Mouse (Mus musculus): ENCODE measurements around the gene Dennd6b.

Dennd6b gene

DNA sequence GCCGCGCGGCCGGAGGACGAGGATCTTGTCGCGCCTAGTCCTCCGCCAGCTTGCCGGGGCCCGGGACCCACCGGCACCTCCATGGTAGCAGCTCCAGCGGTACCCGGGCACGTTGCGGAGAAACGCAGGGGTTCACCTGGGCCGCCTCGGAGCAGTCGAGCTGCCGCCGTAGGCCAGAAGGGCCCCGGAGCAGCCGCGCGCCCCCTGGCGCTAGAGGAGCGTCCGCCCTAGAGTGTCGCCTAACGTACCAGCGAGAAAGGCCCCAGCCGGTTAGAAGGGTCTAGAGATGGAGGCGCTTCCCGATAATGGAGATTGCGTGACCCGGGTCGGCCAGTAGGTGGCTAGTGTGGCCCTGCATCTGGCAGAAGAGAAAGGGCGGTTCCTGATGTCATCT, at the start of gene Dennd6b:
Gene Dennd6b, minus strand, starts transcription at position 184 of the 394 bp plus-strand sequence.
- DNase-seq (ENCODE audit: extremely low spot score, low read depth, low spot score) = peak; percentile 85

DNA sequence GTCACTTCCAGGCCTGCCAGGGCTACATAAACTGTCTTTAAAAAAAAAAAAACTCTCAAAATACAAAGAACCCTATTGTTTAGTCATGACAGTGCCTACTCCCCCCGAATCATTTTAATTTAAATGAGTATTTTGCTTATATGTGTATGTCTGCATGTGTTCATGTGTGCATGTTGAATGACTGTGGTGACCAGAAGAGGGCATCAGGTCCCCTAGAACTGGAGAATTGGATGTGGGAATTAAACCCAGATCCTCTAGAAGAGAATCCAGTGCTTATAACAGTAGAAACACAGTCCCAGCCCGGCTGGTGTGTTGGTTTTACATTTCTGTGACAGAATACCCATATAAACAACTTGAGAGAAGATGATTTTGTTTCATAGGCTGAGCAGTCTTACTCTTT, 44.7 kb upstream of the Dennd6b start:
- DNase-seq (ENCODE audit: extremely low spot score, low read depth, low spot score) = no peak

DNA sequence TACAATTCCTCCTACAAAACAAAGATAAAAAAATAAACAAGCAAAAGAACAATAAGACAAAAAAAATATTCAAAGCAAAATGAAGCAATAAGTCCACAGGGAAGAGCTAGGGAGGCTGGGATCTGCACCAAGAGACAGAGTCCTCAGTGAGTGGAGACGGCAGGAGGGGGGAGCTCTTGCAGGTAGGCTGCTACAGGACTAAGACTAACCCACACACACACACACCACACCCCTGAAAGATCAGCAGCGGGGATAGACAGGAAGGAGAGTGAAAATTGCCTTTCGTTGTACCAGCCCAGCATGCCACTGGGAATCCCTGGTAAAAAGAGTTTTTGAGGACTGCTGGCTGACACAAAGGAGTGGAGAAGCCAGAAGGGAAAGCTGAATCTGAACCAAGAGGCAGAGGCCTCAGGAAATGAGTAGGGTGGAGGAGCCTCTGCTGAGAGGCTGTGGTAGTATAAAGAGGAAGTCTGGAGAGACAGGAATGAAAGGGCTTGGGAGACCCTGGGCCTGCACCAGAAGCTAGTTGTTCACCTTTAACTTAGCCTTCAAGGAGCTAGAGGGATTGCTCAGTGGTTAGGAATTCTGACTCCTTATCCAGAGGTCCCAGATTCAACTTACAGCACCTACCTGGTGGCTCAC, 43.6 kb upstream of the Dennd6b start:
- DNase-seq (ENCODE audit: extremely low spot score, low read depth, low spot score) = no peak

DNA sequence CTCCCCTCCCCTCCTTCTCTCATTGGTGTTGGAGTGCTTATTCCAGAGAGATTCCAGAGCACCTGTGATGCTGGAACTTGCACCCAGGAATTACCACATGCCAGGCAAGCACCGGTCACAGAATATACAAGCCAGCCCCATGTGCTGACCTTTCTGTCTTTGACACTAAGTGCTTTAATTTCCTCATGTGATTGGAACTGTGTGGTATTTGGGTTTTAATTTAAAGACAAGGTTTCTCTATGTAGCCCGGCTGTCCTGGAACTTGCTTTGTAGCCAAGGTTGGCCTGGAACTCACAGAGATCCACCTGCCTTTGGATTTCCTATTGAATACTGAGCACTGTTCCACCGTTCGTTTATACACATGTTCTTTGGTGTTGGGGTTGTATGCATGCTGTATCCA, 37.8 kb upstream of the Dennd6b start:
- DNase-seq (ENCODE audit: extremely low spot score, low read depth, low spot score) = no peak

DNA sequence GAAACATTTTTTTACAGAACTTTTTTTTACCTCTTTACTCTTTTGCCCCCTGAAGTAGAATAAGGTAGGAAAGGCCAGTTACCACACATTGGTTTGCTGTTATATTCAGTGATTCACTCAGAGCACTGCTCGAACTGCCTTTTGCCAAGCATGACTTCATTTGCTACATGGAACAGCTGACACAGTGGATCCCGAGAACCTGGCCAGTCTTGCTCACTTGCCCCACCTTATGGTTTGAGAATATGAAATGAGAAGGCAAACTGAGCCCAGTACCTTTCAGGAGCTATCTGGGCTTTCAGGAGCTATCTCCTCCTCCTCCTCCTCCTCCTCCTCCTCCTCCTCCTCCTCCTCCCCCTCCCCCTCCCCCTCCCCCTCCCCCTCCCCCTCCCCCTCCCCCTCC, 37.3 kb upstream of the Dennd6b start:
- DNase-seq (ENCODE audit: extremely low spot score, low read depth, low spot score) = no peak

DNA sequence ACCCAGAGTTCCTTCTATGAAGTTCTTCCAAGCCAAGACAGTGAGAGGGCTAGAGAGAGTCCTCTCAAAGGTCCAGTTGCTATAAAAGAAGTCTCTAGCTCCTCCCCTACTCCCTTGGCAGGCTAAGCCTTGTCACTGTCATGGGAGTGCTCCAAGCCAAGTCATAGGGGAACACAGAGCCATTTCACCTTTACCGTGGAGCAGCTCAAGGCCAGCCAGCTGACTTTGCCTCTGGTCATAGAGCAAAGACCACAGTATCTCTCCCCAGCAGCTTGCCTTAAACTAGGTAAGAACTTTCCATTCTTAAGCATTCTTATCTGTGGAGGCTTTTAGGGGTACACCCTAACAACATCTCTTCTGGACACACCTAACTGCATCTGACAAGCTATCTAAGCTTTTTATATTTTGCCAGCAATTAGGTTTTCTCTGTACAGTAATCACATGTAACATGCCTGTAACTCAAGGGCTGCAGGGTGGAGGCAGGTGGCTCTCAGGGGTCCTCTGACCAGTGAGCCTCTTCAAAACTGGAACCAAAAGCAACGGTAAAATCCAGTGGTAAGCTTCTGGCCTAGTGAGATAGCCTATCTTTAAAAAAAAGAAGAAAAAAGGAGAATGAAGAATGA, 19.4 kb upstream of the Dennd6b start:
- no peak for DNase-seq (ENCODE audit: extremely low spot score, low read depth, low spot score)

DNA sequence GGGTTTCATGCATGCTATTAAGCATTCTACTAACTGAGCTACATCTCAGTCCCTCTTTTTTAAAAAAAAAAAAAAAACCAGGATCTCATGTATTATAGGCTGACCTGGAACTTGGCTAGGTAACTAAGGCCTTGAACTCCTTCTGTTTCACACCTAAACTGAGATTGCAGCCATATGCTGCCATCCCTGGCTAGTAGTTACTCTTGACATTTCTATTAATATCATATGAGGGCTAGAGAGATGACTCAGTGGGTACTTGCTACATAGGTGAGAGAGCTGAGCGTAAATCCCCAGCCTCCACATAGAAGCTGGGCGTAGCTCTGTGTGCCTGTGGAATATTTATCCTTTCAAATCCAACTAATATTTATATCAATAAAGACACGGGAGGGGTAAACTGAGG, 18.7 kb upstream of the Dennd6b start:
- DNase-seq (ENCODE audit: extremely low spot score, low read depth, low spot score) = no peak

DNA sequence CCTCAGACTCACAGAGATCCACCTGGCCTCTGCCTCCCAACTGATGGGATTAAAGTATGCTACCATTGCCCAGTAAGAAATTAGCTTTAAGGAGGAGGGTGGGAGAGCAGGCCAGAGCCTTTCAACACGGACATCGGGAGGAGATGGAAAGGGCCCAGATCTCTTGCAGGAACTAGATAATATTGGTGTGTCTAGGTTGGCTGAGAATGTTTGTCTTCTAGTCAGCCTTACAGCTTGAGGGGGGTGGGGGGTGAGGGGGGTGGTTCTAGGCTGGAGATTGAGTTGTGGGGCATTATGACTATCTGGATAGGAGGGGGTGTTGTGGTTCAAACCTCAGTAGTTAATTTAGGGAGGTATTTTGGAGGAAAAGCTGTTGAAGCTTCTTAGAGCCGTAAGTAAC, 17.2 kb upstream of the Dennd6b start:
- no peak for DNase-seq (ENCODE audit: extremely low spot score, low read depth, low spot score)

DNA sequence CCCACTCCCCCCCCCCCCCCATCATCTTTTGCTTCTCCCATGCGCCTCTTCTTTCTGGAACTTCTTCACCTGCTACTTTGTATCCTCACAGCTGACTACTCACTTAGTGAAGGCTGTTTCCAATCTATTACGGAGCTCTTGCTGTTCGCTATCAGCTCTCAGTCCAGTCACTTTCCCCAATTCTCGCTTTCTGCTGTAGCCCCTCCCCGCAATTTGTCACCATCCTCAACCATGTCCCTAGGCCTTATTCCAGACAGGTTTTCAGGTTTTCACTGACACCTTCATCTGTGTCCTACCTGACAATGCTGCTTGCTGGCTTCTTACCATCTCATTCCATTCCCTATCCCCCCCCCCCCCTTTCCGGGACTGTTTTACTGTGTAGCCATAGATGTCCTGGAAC, 16.2 kb upstream of the Dennd6b start:
- no peak for DNase-seq (ENCODE audit: extremely low spot score, low read depth, low spot score)

DNA sequence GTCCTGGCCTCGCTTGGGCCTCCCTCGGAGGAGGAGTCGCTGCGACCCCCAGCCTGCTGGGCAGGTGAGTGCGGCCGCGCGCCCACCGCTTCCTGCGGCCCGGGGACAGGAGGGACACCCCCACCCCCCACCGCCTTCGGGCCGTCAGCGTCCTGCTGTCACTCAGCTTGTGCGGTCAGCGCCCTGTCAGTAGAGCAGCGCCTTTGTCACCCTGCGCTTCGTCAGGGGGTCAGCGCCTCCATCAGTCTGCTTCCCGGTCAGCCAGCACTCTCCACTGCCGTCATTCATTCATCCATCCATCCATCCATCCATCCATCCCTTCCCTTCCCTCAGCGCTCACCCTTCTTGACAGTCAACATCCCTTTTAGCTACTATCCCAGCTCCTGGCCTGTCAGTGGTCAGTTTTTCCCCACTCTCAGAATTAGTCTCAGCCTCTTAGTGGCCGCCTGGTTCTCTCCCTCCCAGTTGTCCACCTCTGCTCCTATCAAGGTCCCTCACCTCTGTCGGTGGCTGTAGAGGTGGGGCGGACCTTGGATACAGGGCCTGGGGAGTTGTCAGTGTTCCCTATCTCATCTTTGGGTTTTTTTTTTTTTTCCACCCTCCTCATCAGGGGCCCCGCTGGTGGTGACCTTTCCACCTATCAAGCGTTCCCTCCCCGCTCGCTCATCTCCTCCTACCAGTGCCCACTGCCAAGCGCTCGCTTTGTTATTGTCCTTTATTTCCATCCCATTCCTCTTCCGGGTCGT, 15.6 kb upstream of the Dennd6b start:
- no peak for DNase-seq (ENCODE audit: extremely low spot score, low read depth, low spot score)

DNA sequence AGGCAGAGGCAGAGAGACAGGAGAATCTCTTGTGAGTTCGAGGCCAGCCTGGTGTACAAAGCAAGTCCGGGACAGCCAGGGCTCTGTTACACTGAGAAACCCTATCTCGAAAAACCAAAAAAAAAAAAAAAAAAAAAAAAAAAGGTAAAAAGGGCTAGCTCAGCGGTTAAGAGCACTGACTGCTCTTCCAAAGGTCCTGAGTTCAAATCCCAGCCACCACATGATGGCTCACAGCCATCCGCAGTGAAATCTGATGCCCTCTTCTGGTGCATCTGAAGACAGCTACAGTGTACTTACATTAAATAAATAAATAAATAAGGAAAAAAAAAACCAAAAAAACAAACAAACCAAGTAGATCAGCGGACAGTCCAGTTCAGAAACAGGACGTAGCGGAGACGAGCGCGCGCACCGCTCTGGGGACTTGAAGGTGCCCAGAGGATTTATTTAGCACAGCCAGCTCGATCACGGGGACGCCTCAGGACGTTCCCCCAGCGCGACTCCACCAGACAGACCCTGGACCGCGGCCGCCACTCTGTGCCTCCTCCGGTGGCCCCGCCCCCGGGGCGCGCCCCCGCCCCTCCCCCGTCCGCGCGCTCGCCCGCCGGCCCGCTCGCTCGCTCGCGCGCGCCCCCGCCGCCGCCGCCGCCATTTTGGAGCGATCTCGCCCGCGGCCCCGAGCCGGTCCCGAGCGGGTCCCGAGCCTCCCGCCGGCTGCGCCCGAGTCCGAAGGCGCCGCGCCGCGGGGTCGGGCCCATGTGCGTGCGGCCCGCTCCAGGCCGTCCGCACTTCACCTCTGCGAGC, 14.8 kb upstream of the Dennd6b start, which contains the start of gene Ppp6r2:
Gene Ppp6r2, plus strand, starts transcription at position 639 of the 801 bp plus-strand sequence.
- no peak for DNase-seq (ENCODE audit: extremely low spot score, low read depth, low spot score)

DNA sequence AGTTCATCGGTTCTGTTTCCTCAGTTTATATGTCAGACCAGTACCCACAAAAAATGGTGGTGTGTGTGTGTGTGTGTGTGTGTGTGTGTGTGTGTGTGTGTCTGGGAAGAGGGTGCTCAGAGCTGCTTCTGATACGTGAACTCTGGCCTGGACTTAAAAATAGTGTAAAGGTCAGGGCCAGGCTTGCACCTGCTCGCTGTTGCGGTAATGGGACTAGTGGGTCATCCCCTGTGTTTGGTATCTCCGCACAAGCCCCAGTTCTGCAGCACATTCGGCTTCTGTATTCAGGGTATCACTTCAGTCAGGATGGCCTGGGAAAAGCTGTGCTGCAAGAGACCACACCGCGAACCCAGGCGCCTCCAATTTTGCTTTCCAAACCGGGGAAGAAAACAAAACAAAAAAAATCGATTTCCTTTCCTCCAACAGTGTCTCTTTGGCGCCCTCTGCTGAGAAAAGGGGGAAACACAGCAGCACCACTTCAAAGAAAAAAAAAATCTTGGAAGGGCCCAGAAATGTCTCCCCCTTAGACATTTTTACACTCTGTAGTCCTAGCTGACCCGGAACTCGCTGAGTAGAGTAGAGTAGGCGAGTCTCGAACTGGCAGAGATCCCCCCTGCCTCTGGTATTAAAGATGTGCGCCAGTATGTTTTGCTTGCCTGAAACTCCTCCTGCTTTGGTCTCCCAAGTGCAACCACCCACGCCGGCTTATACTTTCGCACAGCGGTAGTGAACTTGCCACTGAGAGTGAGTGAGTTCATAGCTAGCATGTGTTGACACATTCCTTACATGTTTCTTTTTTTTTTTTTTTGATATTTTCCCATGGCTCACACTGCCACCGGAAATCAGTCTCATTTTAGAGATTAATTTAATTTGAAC, 13.8 kb upstream of the Dennd6b start:
- DNase-seq (ENCODE audit: extremely low spot score, low read depth, low spot score) = no peak

DNA sequence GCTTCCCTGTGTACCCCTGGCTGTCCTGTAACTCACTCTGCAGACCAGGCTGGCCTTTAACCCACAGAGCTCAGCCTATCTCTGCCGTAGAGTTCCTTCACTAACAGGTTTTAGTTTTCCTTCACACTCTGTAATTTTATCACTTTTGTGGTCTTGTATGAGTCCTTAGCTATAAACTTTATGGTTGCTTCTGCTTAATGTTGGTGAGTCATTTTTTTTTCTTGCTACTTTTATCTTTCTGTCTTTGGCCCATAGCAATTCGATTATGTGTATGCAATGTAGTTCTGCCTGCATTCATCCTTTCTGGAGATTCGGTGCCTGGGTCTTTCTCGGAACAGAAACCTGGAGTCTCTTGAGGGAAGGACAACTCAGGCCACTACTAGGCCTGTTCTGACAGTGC, 11.2 kb upstream of the Dennd6b start:
- no peak for DNase-seq (ENCODE audit: extremely low spot score, low read depth, low spot score)

DNA sequence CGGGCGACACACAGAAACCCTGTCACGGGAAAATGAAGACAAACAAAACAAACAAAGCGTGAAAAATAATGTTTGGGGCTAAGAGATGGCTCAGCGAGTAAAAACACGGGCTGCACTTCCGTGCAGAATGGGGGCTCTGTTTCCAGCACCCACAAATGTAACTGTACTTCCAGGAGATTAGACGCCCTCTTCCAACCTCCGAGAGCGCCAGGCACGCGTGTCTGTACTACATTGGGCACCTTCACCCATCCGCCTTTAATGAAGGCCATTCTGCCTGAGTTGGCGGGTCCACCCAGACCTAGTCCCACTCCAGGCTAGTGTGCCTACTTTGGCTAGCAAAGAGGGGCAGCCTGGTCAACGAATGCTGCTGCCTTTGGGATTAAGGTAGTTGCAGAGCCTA, 760 bp upstream of the Dennd6b start:
- DNase-seq (ENCODE audit: extremely low spot score, low read depth, low spot score) = no peak

DNA sequence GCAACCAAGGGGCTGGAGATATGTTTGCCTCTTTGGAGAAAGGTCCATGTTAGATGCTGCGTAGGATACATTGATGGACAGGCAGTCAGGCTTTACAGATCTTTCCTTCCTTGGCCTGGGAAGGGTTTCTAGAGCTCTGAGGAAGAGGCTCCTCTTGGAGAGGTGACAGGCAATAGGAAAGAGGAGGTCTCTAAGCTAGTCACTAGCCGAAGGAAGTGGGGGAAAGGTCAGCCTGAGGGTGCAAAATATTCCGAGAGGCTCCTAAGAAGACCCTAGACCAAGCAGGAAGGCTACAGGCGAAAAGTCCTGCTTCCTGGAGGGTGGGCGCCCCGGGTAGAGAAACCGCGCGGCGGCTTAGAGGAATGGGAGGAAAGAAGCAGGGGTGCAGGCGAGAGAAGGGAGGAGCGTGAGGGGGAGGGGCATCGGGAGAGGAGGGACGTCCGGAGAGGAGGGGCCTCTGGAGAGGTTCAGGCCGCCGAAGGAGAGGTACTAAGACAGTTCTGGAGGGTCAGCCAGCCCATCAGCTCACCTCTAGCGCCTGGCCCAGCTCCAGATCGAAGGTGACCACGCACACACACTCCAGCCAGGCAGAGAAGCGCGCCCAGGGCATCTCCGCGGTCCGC, 495 bp downstream of the Dennd6b start:
- no peak for DNase-seq (ENCODE audit: extremely low spot score, low read depth, low spot score)

DNA sequence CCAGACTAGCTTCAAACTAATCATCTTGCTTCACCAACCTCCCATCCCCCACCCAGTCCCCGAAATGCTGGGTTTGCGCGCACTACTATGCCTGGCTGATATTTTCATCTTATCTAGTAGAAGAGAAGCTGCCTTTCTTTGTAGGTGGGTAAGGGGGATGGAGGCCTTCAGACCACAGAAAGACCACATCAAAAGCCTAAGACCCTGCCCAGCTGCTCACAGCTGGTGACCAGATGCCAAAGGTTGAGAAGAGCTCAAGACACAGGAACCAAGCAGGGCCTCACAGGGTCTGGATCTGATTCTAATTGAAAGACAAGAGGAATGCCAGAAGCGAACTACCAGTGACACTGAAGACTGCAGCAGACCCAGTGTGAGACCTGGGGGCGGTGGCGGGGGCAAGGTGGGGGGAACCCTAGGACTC, 1.0 kb downstream of the Dennd6b start:
- DNase-seq (ENCODE audit: extremely low spot score, low read depth, low spot score) = no peak

DNA sequence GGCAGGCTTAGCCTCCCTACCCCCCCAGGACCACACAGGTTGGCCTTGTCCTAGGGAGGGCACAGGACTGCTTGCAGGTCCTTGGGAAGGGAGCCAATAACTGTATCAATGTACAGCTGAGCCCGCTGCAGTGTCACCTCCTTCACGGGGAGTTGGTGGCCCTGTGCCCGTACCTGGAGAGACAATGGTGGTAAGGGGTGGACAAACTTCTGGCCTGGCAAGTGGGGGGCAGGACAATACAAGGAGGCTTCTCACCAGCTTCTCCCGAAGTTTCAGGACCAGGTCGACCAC, 11.4 kb downstream of the Dennd6b start:
- DNase-seq (ENCODE audit: extremely low spot score, low read depth, low spot score) = no peak

DNA sequence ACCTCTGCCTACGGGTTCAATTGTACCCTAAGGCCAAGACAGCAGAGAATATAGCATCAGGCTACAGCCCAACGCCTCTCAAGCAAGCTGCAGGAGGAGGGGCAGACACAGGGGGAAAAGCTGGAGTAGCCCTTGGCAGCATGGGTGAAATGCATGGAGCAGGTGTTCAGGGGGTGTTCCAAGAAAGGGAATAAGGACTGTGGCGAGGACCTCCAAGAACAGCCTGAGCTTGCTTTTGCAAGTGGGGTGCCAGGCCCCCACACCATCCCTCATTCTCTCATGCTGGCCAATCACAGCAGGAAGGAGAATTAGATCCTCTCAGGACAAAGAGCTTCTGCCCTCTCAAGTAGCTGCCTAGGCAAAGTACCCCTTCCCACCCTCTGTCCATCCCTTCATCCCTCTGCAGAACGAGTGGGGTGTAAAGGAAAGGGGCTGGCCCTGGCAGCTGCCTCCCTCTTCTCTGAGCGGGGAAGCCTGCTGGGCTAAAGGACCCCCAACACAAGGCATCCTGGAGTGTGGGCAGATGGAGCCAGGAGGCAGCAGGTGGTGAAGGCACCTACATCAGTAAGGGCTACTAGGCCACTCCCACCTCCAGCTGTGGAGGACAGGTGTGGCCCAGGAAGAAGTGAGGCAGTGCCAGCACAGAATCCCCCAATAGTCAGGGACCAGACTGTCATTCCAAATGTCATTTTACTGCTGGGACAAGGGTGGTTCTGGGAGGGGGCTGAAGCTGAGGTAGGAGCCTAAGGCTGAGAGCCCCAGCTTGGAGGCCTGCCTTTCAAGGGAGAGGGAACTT, 12.0 kb downstream of the Dennd6b start:
- DNase-seq (ENCODE audit: extremely low spot score, low read depth, low spot score) = no peak

DNA sequence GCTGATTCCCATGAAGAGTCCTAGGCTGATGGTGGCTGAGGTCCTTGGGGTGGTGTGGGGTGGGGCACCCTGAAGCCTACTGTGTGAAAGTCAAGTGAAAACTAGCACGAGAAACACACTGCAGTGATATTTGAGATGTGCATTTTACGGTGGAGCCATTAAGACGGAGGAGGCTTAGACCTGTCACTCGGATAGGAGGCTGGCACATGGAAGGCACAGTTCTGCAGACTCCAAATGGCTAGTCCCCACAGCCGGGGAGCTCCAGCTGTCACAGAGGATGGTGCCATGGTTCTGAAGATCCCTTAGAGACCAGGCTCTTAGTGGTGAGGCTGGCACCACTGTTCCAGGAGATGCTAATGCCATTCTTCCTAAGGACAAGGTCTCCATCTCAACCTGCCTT, 13.5 kb downstream of the Dennd6b start:
- DNase-seq (ENCODE audit: extremely low spot score, low read depth, low spot score) = no peak
